Mouse (Mus musculus): ENCODE results near the gene Frmpd3.

- TF ChIP-seq POLR2A (IDR thresholded peaks at IDR 0.05; ENCODE audit: insufficient read depth, low read depth, low read length) (no peak), CTCF (IDR thresholded peaks at IDR 0.05) (no peak)
Observed at GRCm38 (mm10) chrX:140430506-140430905, 88.4 kb downstream of the Frmpd3 start.

Data from heart, adult 2 months (tissue).